Mouse (Mus musculus): Measurements from ENCODE around the gene Tbc1d5.

DNA sequence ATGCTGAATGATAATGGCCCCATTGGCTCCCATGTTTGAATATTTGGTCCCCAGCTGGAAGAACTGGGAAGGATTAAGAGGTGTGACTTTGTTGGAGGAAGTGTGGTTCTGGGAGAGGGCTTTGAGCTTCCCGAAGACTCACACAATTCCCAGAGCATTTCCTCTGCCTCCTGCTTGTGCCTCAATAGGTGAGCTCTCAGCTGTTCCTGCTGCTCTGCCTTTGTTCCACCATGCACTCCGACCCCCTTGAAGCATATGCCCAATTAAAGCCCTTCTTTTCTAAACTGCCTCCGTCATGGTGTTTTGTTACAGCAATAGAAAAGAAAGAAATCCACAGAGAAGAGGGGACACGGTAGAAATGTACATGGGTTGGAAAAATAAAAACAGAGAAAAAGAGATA lies 44.0 kb upstream of the Tbc1d5 start:
- no peak for TF ChIP-seq ZNF384 (IDR thresholded peaks at IDR 0.05; ENCODE audit: low read depth, low read length)
- no peak for TF ChIP-seq CHD2 (IDR thresholded peaks at IDR 0.05; ENCODE audit: low read depth, low read length)
